Mouse (Mus musculus) 3134 (cell line): Measurements from ENCODE around the gene Rbck1.
A peak's percentile ranks its signal among the peaks of the same experiment; 100 is the strongest.
"Not testable (repeated sequence)": the region's sequence is repeated elsewhere in the genome, so short reads cannot be mapped to it uniquely, and the experiment has no call there.

ENCODE experiments used
- DNase-seq: peaks from one replicate; pipeline ENCODE4 v3.0.0-alpha.2; 2011; ENCODE audit warnings: low spot score; ENCODE audit not compliant: insufficient read length; ENCODE audit errors: extremely low read depth

Gene Rbck1

GRCm38 (mm10) chr2:152332101-152332825 is at the start of gene Rbck1:
Rbck1 (minus strand) TSS chr2:152332653.
- DNase-seq: peak; percentile 97

- no peak for DNase-seq
Measured at GRCm38 (mm10) chr2:152376345-152376741, 43.9 kb upstream of the Rbck1 start, which contains the start of gene Nrsn2. Nrsn2 (minus strand) TSS chr2:152376638.

- no peak for DNase-seq
Measured at GRCm38 (mm10) chr2:152375652-152376344, 43.3 kb upstream of the Rbck1 start.

- no peak for DNase-seq
Measured at GRCm38 (mm10) chr2:152373547-152373946, 41.1 kb upstream of the Rbck1 start.

- DNase-seq: no peak
Measured at GRCm38 (mm10) chr2:152372661-152373060, 40.2 kb upstream of the Rbck1 start.

- DNase-seq: no peak
Measured at GRCm38 (mm10) chr2:152372104-152372503, 39.7 kb upstream of the Rbck1 start.

- DNase-seq: peak; percentile 41
Measured at GRCm38 (mm10) chr2:152368532-152369140, 36.2 kb upstream of the Rbck1 start.

GRCm38 (mm10) chr2:152367917-152368316 is 35.5 kb upstream of the Rbck1 start:
- no peak for DNase-seq

- peak; percentile 70 for DNase-seq
Measured at GRCm38 (mm10) chr2:152363245-152364147, 31.0 kb upstream of the Rbck1 start.

GRCm38 (mm10) chr2:152361193-152361592 is 28.7 kb upstream of the Rbck1 start:
- no peak for DNase-seq

GRCm38 (mm10) chr2:152360271-152360775 is 27.9 kb upstream of the Rbck1 start:
- DNase-seq: peak; percentile 51

- no peak for DNase-seq
Measured at GRCm38 (mm10) chr2:152359616-152360015, 27.2 kb upstream of the Rbck1 start.

- DNase-seq: not testable (repeated sequence)
Measured at GRCm38 (mm10) chr2:152358977-152359376, 26.5 kb upstream of the Rbck1 start.

GRCm38 (mm10) chr2:152357254-152357653 is 24.8 kb upstream of the Rbck1 start:
- DNase-seq: no peak

- peak; percentile 81 for DNase-seq
Measured at GRCm38 (mm10) chr2:152349842-152350540, 17.5 kb upstream of the Rbck1 start.

- peak; percentile 40 for DNase-seq
Measured at GRCm38 (mm10) chr2:152349205-152349604, 16.8 kb upstream of the Rbck1 start.

- DNase-seq: no peak
Measured at GRCm38 (mm10) chr2:152347722-152348121, 15.3 kb upstream of the Rbck1 start.

- DNase-seq: no peak
Measured at GRCm38 (mm10) chr2:152346776-152347465, 14.5 kb upstream of the Rbck1 start.

GRCm38 (mm10) chr2:152345393-152345792 is 12.9 kb upstream of the Rbck1 start:
- DNase-seq: no peak
